Mouse (Mus musculus) adrenal gland, adult 2 months (tissue): ENCODE data around the gene Igf1r. TPM values are rescaled to one million over a fixed set of nuclear protein-coding genes. Genes with fewer than 3 reads are reported as not detected.

Experiments used
- DNase-seq: peaks from one replicate; pipeline ENCODE4 v3.0.0; 2021
- polyA plus RNA-seq: library from polyadenylated mRNA; depleted of rRNA; stranded (reverse); fragments of >200 nt; gene quantifications from 2 replicates; pipeline ENCODE4 v1.2.3, GENCODE M21; 2012
- total RNA-seq, 2 experiments: library from RNA; stranded (reverse); gene quantifications; 2 replicates each; pipeline ENCODE4 v1.2.3; 2021

The Igf1r gene
- total and polyA plus RNA-seq, 3 experiments: 21.3 to 95.1 (median 41.2) TPM

DNA sequence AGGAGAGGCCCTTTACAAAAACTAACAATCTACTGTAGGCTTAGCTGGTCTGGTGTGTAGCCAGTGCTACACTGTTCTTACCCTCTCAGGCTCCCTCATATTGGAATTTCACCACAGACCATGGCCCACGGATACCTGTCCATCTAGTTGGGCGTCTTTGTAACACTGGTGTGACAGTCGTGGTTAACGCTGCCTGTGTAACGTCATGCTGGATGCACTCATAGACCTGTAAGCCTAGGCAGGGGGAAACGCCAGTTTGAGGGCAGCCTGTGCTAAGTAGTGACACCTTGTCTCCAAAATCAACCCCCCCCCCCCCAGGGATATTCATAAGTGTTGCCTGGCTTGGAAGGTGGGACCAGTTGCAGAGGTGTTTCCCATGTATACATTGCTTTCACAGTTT, 4.7 kb downstream of the Igf1r start:
- no peak for DNase-seq

DNA sequence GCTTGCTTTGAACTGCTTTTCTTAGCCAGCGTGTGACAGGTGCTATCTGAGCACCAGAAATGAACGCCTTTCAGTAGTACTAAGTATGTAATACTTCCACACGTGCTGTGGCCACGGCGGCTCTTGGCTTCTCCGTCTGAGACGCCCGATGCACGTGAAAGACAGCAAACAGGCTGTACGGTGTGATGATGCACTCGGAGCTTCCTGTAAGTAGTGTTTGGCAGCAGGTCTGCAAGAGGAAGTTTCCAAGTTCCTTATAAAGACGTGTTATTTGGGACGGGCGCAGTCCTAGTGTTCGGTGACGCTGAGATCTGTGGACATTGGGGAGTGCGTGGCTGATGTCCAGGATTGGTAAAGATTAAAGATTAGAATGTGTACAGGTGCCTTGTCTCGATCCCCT, 5.4 kb downstream of the Igf1r start:
- no peak for DNase-seq

DNA sequence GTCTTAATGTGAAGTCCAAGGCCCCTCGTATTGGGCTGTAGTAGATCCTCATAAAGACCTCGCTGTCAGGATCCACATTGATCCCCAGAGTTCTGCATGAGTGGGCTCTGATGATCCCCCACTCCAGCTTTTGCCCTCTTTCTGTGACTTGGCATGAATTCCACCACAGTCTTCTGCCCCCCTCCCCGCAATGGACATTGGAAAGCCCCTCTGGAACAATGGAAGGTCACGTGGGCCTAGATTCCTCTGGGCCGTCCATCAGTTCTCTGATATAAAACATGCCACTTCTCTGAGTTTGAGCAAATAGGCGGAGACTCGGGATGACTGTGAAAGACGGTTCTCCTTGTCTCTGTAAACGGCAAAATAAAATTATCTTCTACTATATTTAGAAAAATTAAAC, 8.1 kb downstream of the Igf1r start:
- no peak for DNase-seq

DNA sequence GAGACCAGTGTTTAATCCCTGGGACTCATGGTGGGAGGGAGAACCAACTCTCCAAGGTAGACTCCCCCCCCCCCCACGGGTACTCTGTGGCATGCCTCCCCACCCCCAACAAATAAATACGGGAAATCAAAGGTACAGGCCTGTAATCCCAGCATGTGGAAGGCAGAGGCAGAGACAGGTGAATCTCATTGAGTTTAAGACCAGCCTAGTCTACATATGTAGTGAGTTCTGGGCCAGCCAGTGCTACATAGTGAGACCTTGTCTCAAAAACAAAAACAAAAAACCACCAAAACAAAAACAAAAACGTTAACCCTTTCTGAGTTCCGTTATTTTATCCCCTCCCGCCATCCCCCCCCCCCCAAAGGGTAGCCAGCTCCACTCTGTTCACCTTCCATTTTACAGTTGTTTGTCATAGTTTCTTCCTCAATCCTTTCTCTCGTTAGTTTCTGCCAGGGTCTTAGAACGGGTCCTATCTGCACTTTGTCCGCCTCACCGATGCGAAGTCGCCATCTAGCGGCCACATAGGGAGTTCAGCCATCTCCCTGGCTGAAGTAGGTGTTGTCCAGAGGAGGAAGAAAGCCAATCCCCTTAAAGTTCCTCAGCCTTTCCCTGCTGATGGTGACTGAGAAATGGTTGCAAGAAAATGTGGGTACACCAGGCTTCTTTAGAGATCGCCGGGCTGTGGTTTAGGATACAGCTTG, 9.1 kb downstream of the Igf1r start:
- peak; percentile 85 for DNase-seq

DNA sequence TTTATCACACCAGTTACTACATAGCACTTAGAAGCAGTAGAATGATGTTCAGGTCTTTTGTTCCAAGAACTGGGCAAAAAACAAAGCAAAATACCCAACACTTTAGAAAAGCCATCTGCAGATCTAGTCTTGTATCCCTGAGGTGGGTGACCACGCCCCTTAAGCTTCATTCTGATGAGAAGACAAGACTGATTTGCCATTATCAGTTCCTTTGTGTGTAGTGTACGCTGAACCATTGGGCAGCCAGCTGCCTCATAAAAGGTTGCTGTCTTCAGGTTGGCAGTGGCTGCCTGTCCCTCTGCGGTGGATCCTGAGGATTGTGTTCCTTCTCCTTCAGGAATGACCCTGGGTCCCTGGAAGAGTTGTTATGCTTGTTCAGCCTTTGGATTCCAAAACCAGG, 11.1 kb downstream of the Igf1r start:
- DNase-seq: no peak

DNA sequence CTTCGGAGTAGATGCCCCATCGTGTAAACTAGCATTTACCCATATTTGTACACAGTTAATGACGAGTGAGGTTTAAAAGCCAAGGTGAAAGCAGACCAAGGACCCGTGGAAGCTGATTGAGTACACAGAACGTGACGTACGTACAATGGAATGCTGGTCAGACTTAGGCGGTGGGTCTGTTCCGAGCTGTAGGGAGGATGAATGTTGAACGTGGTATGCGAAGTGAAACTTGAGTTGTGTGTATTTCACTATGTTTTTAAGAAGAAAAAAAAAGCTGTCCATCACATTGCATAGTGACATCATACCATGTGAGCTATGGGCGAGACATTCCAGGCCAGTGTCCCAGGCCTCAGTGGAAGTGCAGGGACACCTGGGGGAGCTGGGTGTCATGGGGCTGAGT, 15.8 kb downstream of the Igf1r start:
- no peak for DNase-seq

DNA sequence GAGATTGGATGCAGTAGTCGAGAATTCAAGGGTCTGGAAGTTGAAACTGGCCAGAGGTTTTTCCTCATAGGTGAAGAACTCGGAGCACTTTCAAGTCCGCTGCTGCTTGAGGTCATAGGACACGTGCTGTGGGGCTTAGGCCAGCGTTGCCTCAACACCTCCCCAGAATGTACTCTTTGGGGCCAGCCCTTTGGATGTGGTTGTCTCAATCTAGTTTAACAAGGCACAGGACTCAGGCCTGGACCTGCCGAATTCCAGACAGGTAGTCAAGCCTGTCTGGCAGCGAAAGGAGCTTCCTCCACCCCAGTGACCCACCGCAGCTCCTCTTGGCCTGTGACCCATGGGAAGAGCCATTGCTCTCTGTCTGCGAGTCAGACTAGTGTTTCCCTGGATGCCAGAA, 16.4 kb downstream of the Igf1r start:
- DNase-seq: no peak

DNA sequence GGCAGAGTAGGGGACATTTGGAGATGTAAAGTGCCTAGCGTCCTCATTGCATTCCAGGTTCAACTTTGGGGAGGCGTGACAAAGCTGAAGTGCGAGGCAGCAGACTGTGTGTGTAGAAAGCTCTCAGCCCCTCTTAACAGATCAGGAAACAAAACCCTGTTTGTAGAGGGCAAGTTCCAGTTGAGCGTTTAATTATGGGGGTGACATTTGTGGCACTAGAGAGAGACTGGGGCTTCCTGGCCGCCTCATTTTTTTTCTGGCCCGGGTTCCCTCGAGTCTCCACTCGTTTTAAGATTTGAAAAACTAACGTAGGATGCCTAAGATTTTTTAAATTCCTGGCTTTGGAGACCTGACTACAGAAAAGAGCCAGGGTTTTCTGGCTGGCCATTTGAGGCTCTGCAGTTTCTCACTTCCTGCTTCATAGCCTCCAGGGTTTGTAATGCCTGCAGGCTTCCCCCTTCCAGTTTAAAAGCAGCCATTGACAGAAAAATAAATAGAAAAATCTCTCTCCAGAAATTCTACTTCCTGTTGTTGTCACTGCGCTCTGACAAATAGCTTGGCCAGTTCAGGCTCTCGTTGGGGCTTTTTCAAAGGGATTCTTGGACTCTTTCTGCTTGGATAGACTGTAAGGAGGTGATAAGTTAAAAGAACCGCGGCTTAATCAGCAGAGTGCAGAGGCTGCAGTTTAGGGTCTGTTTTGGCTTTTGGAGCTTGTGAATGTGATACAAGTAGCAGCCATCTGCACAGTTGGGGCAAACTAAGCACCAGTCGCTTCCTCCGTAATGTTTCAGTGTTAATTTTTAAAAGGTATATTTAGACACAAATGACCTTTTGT, 20.8 kb downstream of the Igf1r start:
- no peak for DNase-seq

DNA sequence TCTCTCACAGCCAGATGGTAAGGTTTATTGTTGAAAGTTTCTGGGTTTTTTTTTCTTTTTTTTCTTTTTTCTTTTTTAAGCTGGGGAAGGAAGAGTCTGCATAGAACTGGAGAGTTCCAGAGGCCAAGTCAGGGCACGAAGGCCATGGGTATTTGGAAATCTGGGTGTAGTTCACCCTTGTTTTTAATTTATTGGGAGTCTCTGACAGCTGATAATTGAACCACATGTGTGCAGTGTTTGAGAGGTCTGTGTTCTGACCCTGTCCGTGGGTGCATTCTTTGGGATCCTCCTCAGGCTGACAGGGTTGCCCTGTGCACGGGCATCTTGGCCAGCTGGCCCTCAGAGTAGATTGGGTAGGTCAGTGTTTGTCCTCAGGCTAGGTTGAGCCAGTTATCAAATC, 29.3 kb downstream of the Igf1r start:
- DNase-seq: peak; percentile 69

DNA sequence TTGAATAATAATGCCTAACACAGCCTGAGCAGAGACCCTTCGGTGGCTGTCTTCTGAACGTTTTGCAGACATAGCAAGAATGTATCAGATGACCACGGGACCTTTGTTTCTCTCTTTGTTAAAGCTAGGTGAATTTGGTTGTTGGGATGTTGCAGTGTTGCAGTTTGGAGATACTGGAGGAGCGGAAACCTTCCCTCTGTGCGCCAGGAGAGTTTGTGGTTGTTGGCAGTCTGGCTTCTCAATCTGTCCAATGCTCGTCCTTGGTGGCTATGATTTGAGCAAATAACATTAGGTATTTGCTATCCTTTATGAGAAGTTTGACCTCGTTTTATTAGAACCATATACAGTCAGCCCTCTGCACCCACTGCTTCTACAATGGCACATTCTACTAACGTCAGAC, 30.2 kb downstream of the Igf1r start:
- DNase-seq: peak; percentile 56

DNA sequence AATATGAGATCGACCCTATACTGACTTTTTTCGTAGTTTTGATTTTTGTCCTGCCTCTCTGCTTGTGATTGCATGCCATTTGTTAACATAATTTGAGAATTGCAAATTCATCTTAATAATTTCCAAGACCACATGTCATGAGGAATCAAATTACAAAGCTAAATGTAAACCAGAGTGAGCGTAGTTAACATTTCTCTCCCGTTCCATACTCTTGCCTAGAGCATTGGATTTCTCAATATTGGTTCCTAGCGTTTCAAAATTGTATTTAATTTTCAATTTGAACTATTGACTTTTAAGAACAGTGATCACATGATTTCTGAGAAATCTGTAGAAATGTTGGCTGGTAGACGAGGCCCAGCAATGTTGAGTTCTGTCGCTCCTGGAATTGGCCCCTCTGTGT, 30.8 kb downstream of the Igf1r start:
- no peak for DNase-seq

DNA sequence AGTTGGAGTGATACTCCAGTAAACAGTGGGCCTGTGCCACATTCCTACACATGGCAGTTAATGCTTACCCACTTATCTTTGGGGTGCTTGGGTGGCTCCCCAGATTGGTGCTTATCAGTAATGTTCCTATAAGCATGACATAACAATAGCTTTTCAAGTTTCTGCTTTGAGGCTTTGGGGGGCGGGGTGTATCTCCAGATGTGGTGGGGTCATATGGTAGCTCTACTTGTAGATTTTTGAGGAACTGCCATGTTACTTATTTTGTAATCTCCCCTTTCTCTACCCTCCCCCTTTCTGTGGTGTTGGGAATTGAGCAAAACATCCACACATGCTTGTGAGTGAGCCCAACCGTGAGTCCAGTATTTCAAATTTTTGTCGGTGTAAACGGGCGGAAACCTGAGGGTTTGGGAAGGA, 32.4 kb downstream of the Igf1r start:
- DNase-seq: no peak

DNA sequence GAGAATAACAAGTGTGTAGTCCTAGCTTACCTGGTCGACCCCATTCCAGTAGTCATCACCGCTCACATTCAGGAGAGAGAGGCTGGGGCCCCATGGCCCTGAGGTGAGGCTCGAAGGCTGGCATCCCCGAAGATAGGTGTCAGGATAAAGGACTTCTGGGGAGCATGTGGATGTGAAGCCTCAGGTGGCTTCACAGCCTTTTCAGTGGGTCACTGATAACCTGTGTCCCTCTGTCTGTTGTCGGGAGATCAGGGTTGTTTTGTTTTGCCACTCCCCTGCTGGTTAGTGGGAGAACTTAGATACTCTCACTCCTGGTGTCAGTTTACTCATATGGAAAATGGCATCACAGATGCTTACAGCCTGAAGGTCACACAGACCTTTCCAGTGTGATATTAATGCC, 32.9 kb downstream of the Igf1r start:
- DNase-seq: no peak

DNA sequence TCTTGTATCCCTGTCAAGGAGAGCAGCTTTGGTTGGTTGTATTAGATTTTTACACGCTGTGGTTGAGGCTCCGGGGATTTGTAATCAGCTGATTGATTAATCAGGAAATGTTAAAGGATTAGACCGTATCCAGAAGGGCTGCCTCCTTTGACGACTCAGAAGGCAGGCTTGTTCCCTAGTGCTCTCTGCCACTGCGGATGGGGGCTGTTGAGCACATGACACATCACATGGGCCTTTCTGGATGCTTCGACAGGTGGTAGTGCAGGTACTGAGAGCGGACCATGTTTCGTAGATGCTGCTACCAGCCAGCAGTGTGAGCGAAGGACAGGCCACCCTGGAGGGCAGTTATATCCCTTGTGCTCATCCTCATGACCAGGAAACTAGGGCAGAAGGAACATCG, 33.6 kb downstream of the Igf1r start:
- no peak for DNase-seq

DNA sequence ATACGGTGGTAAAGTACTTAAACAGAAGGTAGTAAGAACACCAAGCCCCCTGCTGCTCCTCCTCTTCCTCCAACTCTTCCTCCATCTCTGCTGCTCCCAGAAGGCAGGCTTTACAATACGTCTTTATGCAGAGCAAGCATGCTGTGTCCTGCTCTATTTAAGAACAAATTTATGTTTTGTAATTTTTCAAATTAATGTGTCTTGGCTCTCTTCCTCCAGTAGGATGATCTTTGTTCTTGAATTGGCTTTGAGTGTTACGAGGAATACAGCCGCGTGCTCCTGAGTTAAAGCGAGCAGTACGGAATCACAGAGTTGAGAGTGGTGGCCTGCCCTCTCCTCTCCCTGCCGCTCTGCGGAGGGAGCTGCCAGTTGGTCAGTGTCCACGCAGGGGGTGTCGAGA, 34.2 kb downstream of the Igf1r start:
- no peak for DNase-seq

DNA sequence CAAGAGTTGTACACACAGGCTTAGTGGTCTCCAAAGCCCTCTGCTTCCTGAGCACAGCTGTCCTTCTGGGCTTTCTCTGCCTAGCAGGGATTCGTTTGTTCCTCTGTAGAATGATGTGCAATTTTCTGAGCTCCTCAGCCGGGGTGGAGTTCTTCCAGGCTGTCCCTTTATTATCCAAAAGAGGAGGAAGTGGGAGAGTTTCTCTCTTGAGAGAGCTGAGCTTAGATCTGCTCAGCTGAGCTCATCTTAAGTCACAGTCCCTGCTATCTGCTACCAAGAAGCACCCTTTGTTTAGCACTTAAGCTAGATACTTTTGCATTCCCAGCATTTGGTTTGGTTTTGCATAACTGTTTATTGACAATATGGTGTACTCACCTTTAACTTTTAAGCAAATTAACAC, 36.7 kb downstream of the Igf1r start:
- DNase-seq: no peak

DNA sequence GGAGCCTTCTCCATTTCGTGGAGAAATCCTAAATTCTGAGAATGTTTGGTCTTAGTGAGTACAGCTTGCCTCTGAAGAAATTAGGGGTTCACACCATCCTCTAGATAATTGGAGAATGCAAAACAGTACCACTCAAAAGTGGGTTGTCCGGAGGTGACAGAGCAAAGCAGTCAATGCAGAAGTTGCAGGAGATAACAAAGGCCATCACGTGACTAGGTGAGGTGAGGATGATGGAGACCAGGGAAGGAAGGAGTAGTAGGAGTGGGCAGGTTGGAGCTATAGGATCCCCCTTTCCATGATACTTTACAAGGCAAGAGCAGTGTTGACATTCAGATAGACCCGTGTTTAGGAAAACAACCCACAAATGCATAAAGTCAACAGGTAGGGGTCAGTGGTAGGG, 41.0 kb downstream of the Igf1r start:
- DNase-seq: no peak

DNA sequence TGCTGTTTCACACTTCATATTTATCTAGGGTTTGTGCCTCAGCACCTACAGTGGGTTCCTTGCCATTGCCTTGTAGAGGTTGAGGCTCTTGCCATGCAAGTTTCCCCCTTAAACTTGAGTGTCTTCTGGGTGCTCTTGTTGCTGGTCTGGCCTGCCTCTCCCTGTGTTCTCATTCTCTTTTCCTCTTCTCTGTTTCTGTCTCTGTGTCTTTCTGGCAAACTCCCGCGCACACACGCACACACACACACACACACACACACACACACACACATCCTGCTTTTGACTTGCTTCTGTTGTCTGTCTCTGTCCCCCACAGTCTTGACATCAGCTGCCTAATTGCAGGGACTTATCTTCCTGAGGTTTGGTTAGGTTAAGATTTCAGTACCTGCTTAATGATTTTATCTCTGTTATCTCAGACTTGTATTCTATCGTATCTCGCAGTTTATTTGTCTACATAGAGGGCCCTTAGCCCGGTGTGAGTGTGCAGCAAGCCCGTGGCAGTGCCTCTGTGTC, 41.8 kb downstream of the Igf1r start:
- no peak for DNase-seq

DNA sequence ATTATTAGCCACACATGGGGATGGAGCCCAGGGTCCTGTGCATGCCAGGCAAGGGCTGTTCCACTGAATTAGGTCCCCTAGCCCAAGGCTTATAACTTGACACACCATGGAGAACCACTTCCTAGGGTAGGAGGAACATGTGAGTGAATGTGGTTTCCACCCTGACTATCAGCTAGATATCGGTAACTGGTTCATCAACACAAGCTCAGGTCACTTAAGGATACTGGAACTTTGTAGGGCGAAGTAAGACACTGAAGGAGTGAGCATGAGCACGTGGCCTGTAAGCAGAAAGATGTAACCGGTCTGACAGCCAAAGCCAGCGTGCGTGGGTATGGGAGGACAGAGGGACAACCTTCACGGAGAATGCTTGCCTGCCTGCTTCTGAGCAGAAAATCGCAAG, 42.6 kb downstream of the Igf1r start:
- no peak for DNase-seq

DNA sequence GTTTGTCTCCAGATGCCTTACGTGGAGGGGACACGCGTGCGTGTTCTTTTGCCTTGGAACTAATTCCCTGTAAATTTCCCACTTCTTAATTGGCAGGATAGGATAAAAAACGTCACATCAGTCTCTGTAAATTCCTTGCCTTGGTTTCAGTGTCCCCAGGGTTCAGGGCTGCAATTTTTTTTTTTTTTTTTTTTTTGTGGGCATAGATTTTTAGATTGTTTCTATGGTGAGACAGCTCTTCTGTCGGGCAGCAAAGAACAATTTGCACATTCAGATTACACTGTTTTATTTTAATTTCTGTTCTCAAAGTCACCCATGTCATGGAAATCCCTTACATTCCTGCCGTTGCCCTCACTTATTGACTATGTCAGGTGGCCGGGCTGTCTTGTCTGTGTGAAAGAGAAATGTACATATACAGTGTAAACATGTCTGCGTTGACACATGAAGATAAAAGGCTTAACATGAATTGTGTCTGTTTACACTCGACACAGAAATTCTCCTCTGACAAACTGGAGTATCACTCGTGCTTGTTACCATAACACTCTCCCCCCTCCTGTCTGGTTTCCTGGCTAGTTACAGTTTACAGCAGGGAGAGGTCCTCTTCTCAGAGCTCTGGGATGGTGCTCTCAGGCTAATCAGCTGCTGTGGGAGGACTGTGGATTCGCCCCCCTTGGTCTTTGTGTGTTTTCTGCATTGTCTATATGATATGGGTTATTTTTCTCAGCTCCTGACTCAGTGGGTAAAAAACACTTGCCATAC, 43.8 kb downstream of the Igf1r start:
- DNase-seq: no peak

DNA sequence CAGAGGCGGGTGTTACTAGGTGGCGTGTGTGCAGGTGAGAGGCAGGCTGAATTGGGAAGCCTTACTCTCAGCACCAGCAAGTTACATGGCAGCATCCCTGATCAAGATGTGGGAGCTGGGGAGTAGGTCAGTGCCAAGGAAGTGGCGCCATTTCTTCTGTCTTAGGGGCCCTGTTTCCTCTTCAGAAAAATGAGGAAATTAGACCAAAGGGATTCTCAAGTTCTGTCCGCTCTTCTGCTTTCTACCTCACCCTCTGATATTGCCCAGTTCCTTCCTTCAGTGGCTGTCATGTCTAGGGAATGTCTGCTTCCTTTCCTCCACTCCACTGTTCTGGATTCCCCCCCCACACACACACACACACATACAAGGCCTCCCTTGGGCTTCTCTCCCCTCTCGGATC, 48.6 kb downstream of the Igf1r start:
- DNase-seq: no peak

DNA sequence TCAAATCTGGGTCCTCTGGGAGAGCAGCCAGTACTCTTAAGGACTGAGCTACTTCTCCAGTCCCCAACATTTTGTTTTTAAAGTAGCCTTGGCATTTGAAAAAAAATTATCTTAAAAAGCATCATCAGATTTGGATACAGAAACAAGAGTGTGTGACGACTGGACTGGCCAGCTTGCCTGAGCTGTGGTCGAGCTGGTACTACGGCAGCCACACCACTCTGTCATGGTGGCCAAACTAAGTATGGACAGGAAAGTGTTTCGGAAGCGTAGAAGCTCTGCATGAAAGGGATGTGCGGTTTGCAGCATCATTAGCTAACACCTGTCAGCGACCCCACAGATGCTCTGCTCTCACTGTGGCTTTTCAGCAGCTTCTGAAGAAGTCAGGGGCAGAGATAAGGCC, 53.4 kb downstream of the Igf1r start:
- DNase-seq: peak; percentile 52

DNA sequence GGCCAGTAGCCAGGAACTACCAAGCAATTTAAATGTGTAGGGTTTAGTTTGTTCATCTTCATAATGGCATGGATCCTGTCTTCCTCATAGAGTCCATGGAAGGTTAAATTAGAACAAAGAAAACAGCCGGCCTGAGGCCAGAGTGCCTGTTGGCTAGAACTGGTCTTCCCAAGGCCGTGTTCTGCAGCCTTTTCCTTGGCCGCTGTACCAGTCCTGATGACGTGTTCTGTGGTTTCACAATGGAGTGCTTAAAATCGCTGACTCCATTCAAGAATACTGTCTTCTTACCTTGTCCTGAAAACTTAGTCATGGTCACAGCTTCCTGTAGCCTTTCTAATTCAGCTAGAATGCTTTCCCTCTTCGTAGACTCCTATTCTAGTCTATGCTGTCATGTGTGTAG, 53.9 kb downstream of the Igf1r start:
- peak; percentile 90 for DNase-seq
